Mouse (Mus musculus) heart, embryonic 10.5 days (tissue): ENCODE data around the gene Morc3. TPM values are rescaled to one million over a fixed set of nuclear protein-coding genes. Genes with fewer than 3 reads are reported as not detected.

Experiments used
- DNase-seq: peaks from one replicate; pipeline ENCODE4 v3.0.0-alpha.2; 2017; ENCODE audit warnings: low spot score
- H3K27ac ChIP-seq: fragments of 300-500 bp; sonication (generic); 2 replicates; pipeline ENCODE4 v1.5.1; 2016; ENCODE audit warnings: mild to moderate bottlenecking
- H3K27me3 ChIP-seq: fragments of 300-500 bp; sonication (generic); 2 replicates; pipeline ENCODE4 v1.6.1; 2016; ENCODE audit warnings: mild to moderate bottlenecking; ENCODE audit not compliant: poor library complexity, insufficient read depth, severe bottlenecking
- H3K36me3 ChIP-seq: fragments of 300-500 bp; sonication (generic); 2 replicates; pipeline ENCODE4 v1.6.1; 2016; ENCODE audit warnings: mild to moderate bottlenecking, moderate library complexity
- H3K4me1 ChIP-seq: fragments of 300-500 bp; sonication (generic); 2 replicates; pipeline ENCODE4 v1.6.1; 2016; ENCODE audit warnings: mild to moderate bottlenecking
- H3K4me3 ChIP-seq: fragments of 300-500 bp; sonication (generic); 2 replicates; pipeline ENCODE4 v1.5.1; 2016; ENCODE audit warnings: mild to moderate bottlenecking, moderate library complexity
- H3K9me3 ChIP-seq: fragments of 300-500 bp; sonication (generic); 2 replicates; pipeline ENCODE4 v1.6.1; 2016; ENCODE audit warnings: mild to moderate bottlenecking, moderate library complexity
- WGBS: fragments of 180-500 bp; shearing (Covaris S2); methylation state at CpG from one replicate; pipeline ENCODE4 v1.1.7; 2016; 5-methylcytosine and 5-hydroxymethylcytosine counted together
- polyA plus RNA-seq: library from polyadenylated mRNA; unstranded; fragments of >200 nt; fragmentation: Nextera tagmentation; extraction: Ambion mirVana; gene quantifications from 2 replicates; pipeline ENCODE4 v1.2.1, GENCODE M21; 2016

Gene Morc3
- polyA plus RNA-seq, 1 experiment from 2014 or later = 28.1 TPM

- no peak for DNase-seq
- 0 out of 2 replicates have a peak, but pooled peaks cover 5% of the 10 kb centered on the region for H3K36me3 ChIP-seq
- peaks cover 28% of the 10 kb centered on the region for H3K4me1 ChIP-seq
- no peak overlapping the region for H3K4me3 ChIP-seq
- peaks cover 6% of the 10 kb centered on the region; the same call in 1 of the 2 replicates for H3K27me3 ChIP-seq
- no peak overlapping the region for H3K27ac ChIP-seq
- H3K9me3 ChIP-seq = no peaks in the 10 kb centered on the region
- WGBS = 55% methylated on average over 5 of the region's 5 CpGs
Observed at GRCm38 (mm10) chr16:93798623-93799022, 33.3 kb upstream of the Morc3 start.

GRCm38 (mm10) chr16:93799071-93799470 lies 32.9 kb upstream of the Morc3 start:
- 81% methylated on average over 3 of the region's 3 CpGs for WGBS
- DNase-seq = no peak
- no peak overlapping the region for H3K27ac ChIP-seq
- no peak overlapping the region for H3K4me3 ChIP-seq
- H3K4me1 ChIP-seq = peaks cover 28% of the 10 kb centered on the region
- H3K27me3 ChIP-seq = peaks cover 6% of the 10 kb centered on the region; the same call in 1 of the 2 replicates
- H3K9me3 ChIP-seq = no peaks in the 10 kb centered on the region
- 0 out of 2 replicates have a peak, but pooled peaks cover 6% of the 10 kb centered on the region for H3K36me3 ChIP-seq

GRCm38 (mm10) chr16:93799936-93800335 lies 32.0 kb upstream of the Morc3 start:
- 0 out of 2 replicates have a peak, but pooled peaks cover 6% of the 10 kb centered on the region for H3K36me3 ChIP-seq
- no peak for DNase-seq
- no peaks in the 10 kb centered on the region for H3K9me3 ChIP-seq
- whole genome bisulfite sequencing = 92% methylated on average over 16 of the region's 16 CpGs
- no peak overlapping the region for H3K4me3 ChIP-seq
- peaks cover 6% of the 10 kb centered on the region; the same call in 1 of the 2 replicates for H3K27me3 ChIP-seq
- H3K27ac ChIP-seq = no peak overlapping the region
- H3K4me1 ChIP-seq = peaks cover 28% of the 10 kb centered on the region

- Histone ChIP-seq H3K36me3 (peaks cover 18% of the 10 kb centered on the region), H3K27ac (no peak overlapping the region), H3K4me3 (no peak overlapping the region), H3K9me3 (peaks cover 8% of the 10 kb centered on the region), H3K27me3 (no peaks in the 10 kb centered on the region), H3K4me1 (peaks cover 22% of the 10 kb centered on the region)
- DNase-seq = no peak
- WGBS = 93% methylated on average over 6 of the region's 6 CpGs
Observed at GRCm38 (mm10) chr16:93807167-93807566, 24.8 kb upstream of the Morc3 start.

GRCm38 (mm10) chr16:93807961-93808554 lies 23.9 kb upstream of the Morc3 start:
- H3K27ac ChIP-seq = peak overlapping the region; percentile 31; the same call in 1 of the 2 replicates
- WGBS = 43% methylated on average over 8 of the region's 8 CpGs

GRCm38 (mm10) chr16:93815856-93816736 lies 15.8 kb upstream of the Morc3 start:
- Histone ChIP-seq H3K36me3 (peaks cover 12% of the 10 kb centered on the region), H3K4me3 (peak overlapping the region; percentile 16; the same call in 1 of the 2 replicates), H3K9me3 (peaks cover 8% of the 10 kb centered on the region), H3K4me1 (peaks cover 12% of the 10 kb centered on the region), H3K27ac (peak overlapping the region; percentile 56; the same call in 1 of the 2 replicates), H3K27me3 (0 out of 2 replicates have a peak, but pooled peaks cover 6% of the 10 kb centered on the region)
- WGBS = 54% methylated on average over 20 of the region's 20 CpGs
- no peak for DNase-seq

More at GRCm38 (mm10) chr16:93807961-93808554, 23.9 kb upstream of the Morc3 start:
- Histone ChIP-seq H3K4me1 (peaks cover 22% of the 10 kb centered on the region), H3K4me3 (no peak overlapping the region), H3K27me3 (no peaks in the 10 kb centered on the region), H3K9me3 (peaks cover 8% of the 10 kb centered on the region), H3K36me3 (peaks cover 20% of the 10 kb centered on the region)
- no peak for DNase-seq

- WGBS = 62% methylated on average over 7 of the region's 7 CpGs
- 0 out of 2 replicates have a peak, but pooled peaks cover 3% of the 10 kb centered on the region for H3K9me3 ChIP-seq
- DNase-seq = no peak
- no peak overlapping the region for H3K4me3 ChIP-seq
- peaks cover 12% of the 10 kb centered on the region for H3K4me1 ChIP-seq
- 0 out of 2 replicates have a peak, but pooled peaks cover 6% of the 10 kb centered on the region for H3K27me3 ChIP-seq
- H3K36me3 ChIP-seq = peaks cover 5% of the 10 kb centered on the region
- peak overlapping the region; percentile 56; the same call in 1 of the 2 replicates for H3K27ac ChIP-seq
Observed at GRCm38 (mm10) chr16:93816861-93817260, 15.1 kb upstream of the Morc3 start.

- 89% methylated on average over 5 of the region's 5 CpGs for WGBS
- Histone ChIP-seq H3K9me3 (0 out of 2 replicates have a peak, but pooled peaks cover 5% of the 10 kb centered on the region), H3K4me3 (no peak overlapping the region), H3K36me3 (peaks cover under 1% of the 10 kb centered on the region; the same call in 1 of the 2 replicates), H3K27me3 (0 out of 2 replicates have a peak, but pooled peaks cover 6% of the 10 kb centered on the region), H3K27ac (no peak overlapping the region), H3K4me1 (peaks cover 12% of the 10 kb centered on the region)
- DNase-seq = no peak
Observed at GRCm38 (mm10) chr16:93817371-93817770, 14.6 kb upstream of the Morc3 start.

GRCm38 (mm10) chr16:93818691-93819324 lies 13.1 kb upstream of the Morc3 start:
- Histone ChIP-seq H3K9me3 (0 out of 2 replicates have a peak, but pooled peaks cover 5% of the 10 kb centered on the region), H3K27me3 (0 out of 2 replicates have a peak, but pooled peaks cover 6% of the 10 kb centered on the region), H3K4me1 (peaks cover 12% of the 10 kb centered on the region), H3K36me3 (0 out of 2 replicates have a peak, but pooled peaks cover 4% of the 10 kb centered on the region), H3K27ac (no peak overlapping the region), H3K4me3 (no peak overlapping the region)
- WGBS = 55% methylated on average over 12 of the region's 12 CpGs
- DNase-seq = no peak

GRCm38 (mm10) chr16:93819325-93819696 lies 12.6 kb upstream of the Morc3 start:
- DNase-seq = no peak
- 0 out of 2 replicates have a peak, but pooled peaks cover 6% of the 10 kb centered on the region for H3K27me3 ChIP-seq
- WGBS = 68% methylated on average over 4 of the region's 4 CpGs
- H3K4me1 ChIP-seq = peaks cover 12% of the 10 kb centered on the region
- 0 out of 2 replicates have a peak, but pooled peaks cover 4% of the 10 kb centered on the region for H3K36me3 ChIP-seq
- H3K27ac ChIP-seq = no peak overlapping the region; the same call in 1 of the 2 replicates
- H3K4me3 ChIP-seq = no peak overlapping the region
- H3K9me3 ChIP-seq = 0 out of 2 replicates have a peak, but pooled peaks cover 5% of the 10 kb centered on the region

GRCm38 (mm10) chr16:93820040-93820439 lies 11.9 kb upstream of the Morc3 start:
- no peak overlapping the region for H3K4me3 ChIP-seq
- 84% methylated on average over 1 of the region's 1 CpGs for WGBS

GRCm38 (mm10) chr16:93821706-93822105 lies 10.2 kb upstream of the Morc3 start:
- Histone ChIP-seq H3K4me3 (no peak overlapping the region), H3K36me3 (0 out of 2 replicates have a peak, but pooled peaks cover 4% of the 10 kb centered on the region), H3K27ac (no peak overlapping the region), H3K9me3 (0 out of 2 replicates have a peak, but pooled peaks cover 5% of the 10 kb centered on the region), H3K27me3 (0 out of 2 replicates have a peak, but pooled peaks cover 6% of the 10 kb centered on the region), H3K4me1 (peaks cover 4% of the 10 kb centered on the region)
- DNase-seq = no peak
- 70% methylated on average over 3 of the region's 3 CpGs for WGBS

More at GRCm38 (mm10) chr16:93820040-93820439, 11.9 kb upstream of the Morc3 start:
- peaks cover 12% of the 10 kb centered on the region for H3K4me1 ChIP-seq
- 0 out of 2 replicates have a peak, but pooled peaks cover 4% of the 10 kb centered on the region for H3K36me3 ChIP-seq
- H3K9me3 ChIP-seq = 0 out of 2 replicates have a peak, but pooled peaks cover 5% of the 10 kb centered on the region
- DNase-seq = no peak
- H3K27me3 ChIP-seq = 0 out of 2 replicates have a peak, but pooled peaks cover 6% of the 10 kb centered on the region
- H3K27ac ChIP-seq = no peak overlapping the region
